Mouse (Mus musculus): ENCODE data around the gene Slc17a9.

DNA sequence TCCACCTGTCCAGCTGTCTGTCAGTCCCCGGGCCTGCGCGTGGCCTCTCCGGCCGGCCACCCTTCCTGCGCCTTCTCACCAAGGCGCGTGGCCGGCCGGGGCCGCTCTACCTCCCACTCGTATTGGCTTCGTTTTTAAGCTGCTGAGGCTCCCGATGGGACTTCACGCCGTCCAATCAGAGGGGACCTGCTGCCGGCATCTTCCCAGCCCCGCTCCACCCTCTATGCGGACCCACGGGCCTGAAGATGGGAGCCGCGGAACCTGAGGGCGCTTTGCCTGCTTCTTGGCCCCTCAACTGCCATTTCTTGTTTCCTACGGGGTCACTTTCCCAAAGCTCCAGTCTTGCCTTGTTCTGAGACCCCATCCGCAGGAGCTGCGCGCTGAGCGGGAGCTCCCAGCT, 51.7 kb downstream of the Slc17a9 start, which contains the start of gene Bhlhe23:
- no peak for TF ChIP-seq POLR2A (IDR thresholded peaks at IDR 0.05; ENCODE audit: borderline replicate concordance, low read depth, low read length)
- no peak for TF ChIP-seq CTCF (IDR thresholded peaks at IDR 0.05; ENCODE audit: low read depth, low read length)
